Mouse (Mus musculus) intestine, embryonic 14.5 days (tissue): ENCODE results near the gene Yrdc. TPM values are rescaled to one million over a fixed set of nuclear protein-coding genes. Genes with fewer than 3 reads are reported as not detected.

Experiments
- ATAC-seq: fragments of 200-750 bp; cut with Nextera tagmentation; replicated peaks from 2 replicates; pipeline ENCODE4 v1.8.0; 2017; ENCODE audit warnings: low read depth, moderate number of reproducible peaks, moderate TSS enrichment, moderate library complexity; ENCODE audit not compliant: low FRiP score, low TSS enrichment
- DNase-seq: peaks from one replicate; pipeline ENCODE4 v3.0.0-alpha.2; 2018; ENCODE audit warnings: low spot score
- H3K27ac ChIP-seq: fragments of 300-500 bp; sonication (generic); 2 replicates; pipeline ENCODE4 v1.5.1; 2014; ENCODE audit warnings: low read depth, mild to moderate bottlenecking, control low read depth
- H3K27me3 ChIP-seq: fragments of 300-500 bp; sonication (generic); replicated peaks from 2 replicates; pipeline ENCODE4 v1.6.1; 2014; ENCODE audit warnings: low read length, control low read depth; ENCODE audit not compliant: control insufficient read depth, insufficient read depth
- H3K36me3 ChIP-seq: fragments of 300-500 bp; sonication (generic); 2 replicates; pipeline ENCODE4 v1.6.1; 2014; ENCODE audit warnings: low read length, control low read depth; ENCODE audit not compliant: control insufficient read depth, insufficient read depth
- H3K4me1 ChIP-seq: fragments of 300-500 bp; sonication (generic); replicated peaks from 2 replicates; pipeline ENCODE4 v1.6.1; 2014; ENCODE audit warnings: low read length, control low read depth, mixed read lengths; ENCODE audit not compliant: control insufficient read depth, insufficient read depth
- H3K4me2 ChIP-seq: fragments of 300-500 bp; sonication (generic); 2 replicates; pipeline ENCODE4 v1.6.1; 2014; ENCODE audit warnings: low read length
- H3K4me3 ChIP-seq: fragments of 300-500 bp; sonication (generic); 2 replicates; pipeline ENCODE4 v1.5.1; 2014; ENCODE audit warnings: low read depth, low read length, control low read depth, mixed read lengths
- H3K9ac ChIP-seq: fragments of 300-500 bp; sonication (generic); 2 replicates; pipeline ENCODE4 v1.6.1; 2014; ENCODE audit warnings: mild to moderate bottlenecking, low read length
- H3K9me3 ChIP-seq: fragments of 300-500 bp; sonication (generic); 2 replicates; pipeline ENCODE4 v1.6.1; 2016; ENCODE audit warnings: low read length, control low read depth; ENCODE audit not compliant: control insufficient read depth
- WGBS: fragments of 180-500 bp; shearing (Covaris S2); extraction: QIAGEN DNeasy Blood & Tissue Kit; methylation state at CpG from one replicate; pipeline ENCODE4 v1.1.7; 2014; 5-methylcytosine and 5-hydroxymethylcytosine counted together
- polyA plus RNA-seq: library from polyadenylated mRNA; unstranded; fragments of >200 nt; fragmentation: Nextera tagmentation; extraction: Ambion mirVana; gene quantifications from 2 replicates; pipeline ENCODE4 v1.2.1, GENCODE M21; 2014

The Yrdc gene
- polyA plus RNA-seq, 1 experiment from 2014 or later: 41.7 TPM

DNA sequence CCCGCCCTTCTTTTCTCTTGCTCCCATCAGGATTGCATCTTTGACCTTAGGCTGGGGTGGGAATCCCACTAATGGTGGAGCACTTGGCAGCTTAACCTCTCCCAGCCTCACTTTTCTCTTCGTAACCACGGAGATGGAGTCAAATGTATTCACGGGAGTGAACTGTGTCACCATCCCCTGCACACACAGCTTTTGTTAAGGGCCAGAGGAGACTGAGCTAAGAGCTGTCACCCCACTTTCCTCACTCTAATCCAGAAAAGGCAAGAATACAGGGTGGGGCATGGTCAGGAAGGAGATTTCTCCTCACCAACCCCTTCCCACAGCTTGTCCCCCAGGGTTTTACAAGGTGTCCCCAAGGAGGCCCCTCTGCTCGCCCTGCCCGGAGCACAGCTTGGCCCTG lies 43.3 kb downstream of the Yrdc start:
- DNase-seq: no peak
- H3K27me3 ChIP-seq: peaks cover 75% of the 10 kb centered on the region
- H3K27ac ChIP-seq: no peak overlapping the region
- H3K4me1 ChIP-seq: no peaks in the 10 kb centered on the region; the same call in 1 of the 2 replicates
- ATAC-seq: no peak
- 30% methylated on average over 6 of the region's 6 CpGs for WGBS
- no peak overlapping the region for H3K4me3 ChIP-seq
- H3K9ac ChIP-seq: no peak overlapping the region
- no peak overlapping the region for H3K4me2 ChIP-seq
- H3K36me3 ChIP-seq: no peaks in the 10 kb centered on the region
- H3K9me3 ChIP-seq: no peaks in the 10 kb centered on the region

DNA sequence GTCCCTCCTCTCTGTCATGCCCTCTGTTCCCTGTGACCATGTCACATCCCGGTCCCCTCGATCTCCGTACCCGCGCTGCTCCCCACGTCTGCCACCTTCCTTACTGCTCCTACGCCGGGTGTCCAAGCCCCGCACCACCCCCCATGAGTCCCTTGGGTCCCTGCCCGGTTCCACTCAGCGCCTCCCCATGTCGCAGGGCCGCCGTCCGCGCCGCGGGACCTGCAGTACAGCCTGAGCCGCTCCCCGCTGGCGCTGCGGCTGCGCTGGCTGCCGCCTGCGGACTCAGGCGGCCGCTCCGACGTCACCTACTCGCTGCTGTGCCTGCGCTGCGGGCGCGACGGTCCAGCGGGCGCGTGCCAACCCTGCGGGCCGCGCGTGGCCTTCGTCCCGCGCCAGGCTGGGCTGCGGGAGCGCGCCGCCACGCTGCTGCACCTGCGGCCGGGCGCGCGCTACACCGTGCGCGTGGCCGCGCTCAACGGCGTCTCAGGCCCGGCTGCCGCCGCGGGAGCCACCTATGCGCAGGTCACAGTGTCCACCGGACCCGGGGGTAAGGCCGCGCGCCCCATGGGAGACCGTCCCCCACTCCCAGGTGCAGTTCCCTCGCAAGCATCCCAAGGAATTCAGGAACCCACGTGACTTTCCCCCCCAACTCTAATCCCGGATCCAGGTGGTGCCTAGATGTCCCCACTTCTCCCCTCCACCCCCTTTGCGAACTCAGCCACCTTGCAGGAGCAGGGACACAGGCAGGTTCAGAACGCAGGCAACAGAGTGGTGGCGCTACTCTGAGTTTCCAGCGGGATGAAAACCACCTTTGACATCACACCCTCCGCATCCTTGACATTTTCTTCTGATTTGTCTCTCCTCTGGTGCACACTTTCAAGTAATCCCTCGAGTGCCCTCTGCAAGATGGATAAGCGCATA lies 44.3 kb downstream of the Yrdc start:
- H3K9ac ChIP-seq: no peak overlapping the region
- H3K4me3 ChIP-seq: peak overlapping the region; percentile 33
- 1% methylated on average over 80 of the region's 83 CpGs for WGBS
- DNase-seq: no peak
- H3K27ac ChIP-seq: no peak overlapping the region
- ATAC-seq: no peak
- H3K27me3 ChIP-seq: peaks cover 67% of the 10 kb centered on the region
- H3K4me2 ChIP-seq: peak overlapping the region; percentile 62
- no peaks in the 10 kb centered on the region for H3K9me3 ChIP-seq
- H3K36me3 ChIP-seq: no peaks in the 10 kb centered on the region
- H3K4me1 ChIP-seq: no peaks in the 10 kb centered on the region; the same call in 1 of the 2 replicates

DNA sequence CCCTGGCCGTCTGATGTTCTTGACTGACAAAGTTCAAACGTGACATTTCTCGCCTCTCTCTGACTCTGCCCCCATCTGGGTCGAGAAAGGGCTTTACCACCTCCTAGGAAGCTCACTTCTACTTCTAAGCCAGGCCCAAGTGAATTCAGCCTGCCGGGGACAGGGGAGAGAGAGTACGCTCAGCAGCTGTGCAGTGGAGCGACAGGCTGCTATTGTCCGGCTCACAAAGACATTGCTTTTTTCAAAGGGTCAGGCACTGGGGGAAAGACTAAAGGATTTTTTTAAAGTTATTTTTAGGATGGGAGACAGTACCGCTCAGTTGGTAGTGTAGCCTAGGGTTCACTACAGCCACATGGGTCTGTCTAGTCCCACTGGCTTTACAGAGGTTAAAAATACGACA lies 47.9 kb downstream of the Yrdc start:
- no peak for ATAC-seq
- WGBS: 64% methylated on average over 10 of the region's 10 CpGs

DNA sequence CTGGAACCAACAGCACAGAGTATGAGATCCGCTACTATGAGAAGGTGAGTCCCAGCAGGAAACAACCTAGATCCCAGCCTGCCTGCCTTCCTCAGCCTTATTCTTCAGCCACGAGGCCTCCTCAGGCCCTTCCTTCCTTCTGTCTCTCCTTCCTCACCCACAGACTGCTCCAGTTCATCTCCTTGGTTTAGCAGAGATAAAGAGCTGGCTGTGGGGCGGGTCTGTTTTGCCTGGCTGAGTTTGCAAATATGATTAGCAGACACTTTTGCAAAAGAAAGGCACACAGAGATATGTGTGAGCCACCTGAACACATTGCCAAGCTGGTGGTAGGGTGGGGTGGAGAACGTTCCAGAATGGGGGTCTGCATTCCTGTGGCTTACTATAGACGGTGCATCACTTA lies 49.4 kb downstream of the Yrdc start:
- Histone ChIP-seq H3K4me1 (no peaks in the 10 kb centered on the region; the same call in 1 of the 2 replicates), H3K4me3 (no peak overlapping the region), H3K27me3 (peaks cover 23% of the 10 kb centered on the region), H3K4me2 (no peak overlapping the region), H3K9me3 (no peaks in the 10 kb centered on the region), H3K9ac (no peak overlapping the region), H3K36me3 (no peaks in the 10 kb centered on the region), H3K27ac (no peak overlapping the region)
- 57% methylated on average over 5 of the region's 5 CpGs for WGBS
- DNase-seq (no peak), ATAC-seq (no peak)

More for the DNA sequence above, 47.9 kb downstream of the Yrdc start:
- Histone ChIP-seq H3K4me1 (no peaks in the 10 kb centered on the region; the same call in 1 of the 2 replicates), H3K4me3 (no peak overlapping the region), H3K9me3 (no peaks in the 10 kb centered on the region), H3K9ac (no peak overlapping the region), H3K4me2 (no peak overlapping the region), H3K27me3 (peaks cover 37% of the 10 kb centered on the region), H3K36me3 (no peaks in the 10 kb centered on the region), H3K27ac (no peak overlapping the region)
- DNase-seq: no peak

Other genes with a start within 250 kb of the Yrdc start
- not detected in 2 replicates for gene 3100002H09Rik, start 239.9 kb upstream of the Yrdc start, polyA plus RNA-seq
- gene Pou3f1, start 193.9 kb upstream of the Yrdc start, polyA plus RNA-seq: 0.17 and 0.27 TPM in 2 replicates
- 57.6 and 65.6 TPM in 2 replicates for gene Utp11, start 157.1 kb upstream of the Yrdc start, polyA plus RNA-seq
- 12.9 and 13.6 TPM in 2 replicates for gene Fhl3, start 150.0 kb upstream of the Yrdc start, polyA plus RNA-seq
- 142 and 164 TPM in 2 replicates for gene Sf3a3, start 135.9 kb upstream of the Yrdc start, polyA plus RNA-seq
- gene Inpp5b, start 108.8 kb upstream of the Yrdc start, polyA plus RNA-seq: 29.4 and 31.2 TPM in 2 replicates
- gene Mtf1, start 48.6 kb upstream of the Yrdc start, polyA plus RNA-seq: 11.9 and 13.2 TPM in 2 replicates
- gene 1110065P20Rik, start 517 bp downstream of the Yrdc start, polyA plus RNA-seq: 46.0 and 54.4 TPM in 2 replicates
- 1.0 and 1.5 TPM in 2 replicates for gene Maneal, start 11.5 kb downstream of the Yrdc start, polyA plus RNA-seq
- gene Epha10, start 30.2 kb downstream of the Yrdc start, polyA plus RNA-seq: 0.19 and 0.20 TPM in 2 replicates
- 4.4 and 4.8 TPM in 2 replicates for gene 9930104L06Rik, start 86.4 kb downstream of the Yrdc start, polyA plus RNA-seq
- gene Cdca8, start 88.6 kb downstream of the Yrdc start, polyA plus RNA-seq: 138 TPM in 2 replicates
- gene Rspo1, start 135.8 kb downstream of the Yrdc start, polyA plus RNA-seq: 13.9 and 14.6 TPM in 2 replicates
- 76.2 and 96.4 TPM in 2 replicates for gene Gnl2, start 165.9 kb downstream of the Yrdc start, polyA plus RNA-seq
- 0.14 TPM in 1 of 2 replicates, not detected in the other for gene Dnali1, start 215.0 kb downstream of the Yrdc start, polyA plus RNA-seq
- 28.8 and 30.4 TPM in 2 replicates for gene Snip1, start 216.0 kb downstream of the Yrdc start, polyA plus RNA-seq
- 60.2 and 63.0 TPM in 2 replicates for gene Meaf6, start 234.5 kb downstream of the Yrdc start, polyA plus RNA-seq